Mouse (Mus musculus) lung, postnatal 4 days (tissue): ENCODE measurements around the gene Vwa3b.

Experiments
- DNase-seq, 2 experiments: peaks; one replicate each; pipeline ENCODE4 v3.0.0; 2021

Vwa3b gene

DNA sequence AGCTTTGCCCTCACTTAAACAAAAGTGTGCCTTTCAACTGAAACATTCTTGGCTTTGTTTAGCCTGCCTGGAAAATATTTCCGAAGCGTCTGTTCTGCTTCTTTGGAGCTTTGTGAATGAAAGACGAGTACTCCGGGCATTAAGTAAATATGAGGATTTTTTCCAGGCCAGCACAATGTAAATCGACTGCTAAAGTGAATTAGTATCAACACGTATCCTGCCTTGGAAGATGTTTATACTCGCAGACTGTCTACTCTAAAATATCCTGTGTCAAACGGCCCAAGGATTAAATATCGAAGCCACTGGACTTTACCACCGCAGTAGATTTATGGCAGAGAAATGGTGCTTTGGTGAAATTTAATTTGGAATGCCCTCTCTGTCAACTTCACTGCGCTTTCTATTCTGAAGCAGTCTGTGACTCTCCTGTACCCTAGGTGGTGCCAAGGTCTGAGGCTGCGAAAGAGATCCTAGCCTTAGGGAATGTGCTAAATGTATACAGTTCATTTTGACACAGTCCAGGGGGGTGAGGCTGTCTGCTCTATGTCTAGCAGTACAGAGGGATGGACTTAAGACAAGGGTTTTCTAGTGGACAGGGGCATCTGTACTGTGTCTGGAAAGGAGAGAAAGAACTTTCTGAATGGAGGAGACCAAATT is 98.4 kb downstream of the Vwa3b start:
- DNase-seq = no peak

DNA sequence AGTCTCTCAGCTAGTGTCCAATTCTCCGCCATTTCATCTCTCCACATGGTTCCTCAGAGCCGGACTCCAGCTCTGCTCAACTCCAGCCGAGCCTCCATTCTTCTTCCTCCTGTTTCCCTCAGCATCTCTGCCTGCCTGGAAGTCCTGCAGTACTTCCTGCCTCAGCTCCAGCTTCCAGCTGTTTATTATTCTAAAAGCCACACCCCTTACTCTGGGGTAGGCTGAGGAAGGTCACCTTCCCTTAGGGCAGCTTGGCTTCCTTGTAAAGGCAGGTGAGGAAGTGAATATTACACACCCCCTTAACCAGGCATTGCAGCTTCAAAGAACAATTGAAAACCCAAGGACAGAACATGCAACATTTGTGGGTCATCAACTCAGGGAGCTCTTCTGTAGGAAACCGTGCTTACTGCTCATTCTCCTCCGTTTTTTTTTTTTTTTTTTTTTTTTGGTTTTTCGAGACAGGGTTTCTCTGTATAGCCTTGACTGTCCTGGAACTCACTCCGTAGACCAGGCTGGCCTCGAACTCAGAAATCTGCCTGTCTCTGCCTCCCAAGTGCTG is 103.7 kb downstream of the Vwa3b start:
- no peak for DNase-seq

DNA sequence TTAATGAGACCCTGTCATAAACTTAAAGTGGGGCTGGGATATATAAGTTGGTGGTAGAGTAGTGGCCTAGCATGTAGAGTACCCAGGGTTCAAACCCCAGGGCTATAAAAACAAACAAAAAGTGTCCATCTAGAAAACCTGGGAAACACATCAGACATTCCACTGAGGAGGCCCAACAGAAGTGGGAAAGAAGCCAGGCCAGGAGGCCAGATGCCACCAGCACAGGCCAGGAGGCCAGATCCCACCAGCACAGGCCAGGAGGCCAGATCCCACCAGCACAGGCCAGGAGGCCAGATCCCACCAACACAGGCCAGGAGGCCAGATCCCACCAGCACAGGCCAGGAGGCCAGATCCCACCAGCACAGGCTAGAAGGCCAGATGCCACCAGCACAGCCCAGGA is 104.8 kb downstream of the Vwa3b start:
- DNase-seq = no peak

DNA sequence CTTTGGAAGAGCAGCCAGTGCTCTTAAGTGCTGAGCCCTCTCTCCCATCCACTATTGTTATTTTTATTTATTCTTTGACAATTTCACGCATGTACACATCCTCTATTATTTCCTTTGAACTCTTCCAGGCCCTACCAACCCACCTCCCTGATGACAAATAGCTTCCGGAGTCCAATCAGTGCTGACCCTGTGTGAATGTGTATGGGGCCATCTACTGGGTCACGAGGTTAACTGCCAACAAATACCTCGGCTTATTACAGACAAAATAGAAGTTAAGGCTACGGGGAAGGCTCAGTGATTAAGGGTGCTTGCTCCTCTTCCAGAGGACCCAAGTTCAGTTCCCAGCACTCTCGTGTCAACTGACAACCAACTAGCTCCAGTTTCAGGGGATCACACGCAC is 106.0 kb downstream of the Vwa3b start:
- no peak for DNase-seq

DNA sequence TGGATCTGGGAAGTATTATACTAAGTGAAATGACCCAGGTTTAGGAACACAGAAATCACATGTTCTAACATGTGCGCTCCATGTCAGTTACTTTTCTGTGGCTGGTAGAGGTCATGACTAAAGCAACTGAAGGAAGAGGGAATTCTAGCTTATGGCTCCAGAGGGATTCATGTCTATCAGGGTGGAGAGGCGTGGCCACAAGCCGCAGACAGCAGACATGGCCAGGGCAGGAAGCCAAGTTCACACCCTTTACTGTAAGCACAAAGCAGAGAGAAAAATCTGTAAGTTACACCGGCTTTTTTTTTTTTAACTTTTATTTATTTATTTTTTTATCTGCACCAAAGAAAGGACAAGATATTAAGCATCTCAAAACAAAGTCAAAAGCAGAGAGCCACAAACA is 119.6 kb downstream of the Vwa3b start:
- DNase-seq = peak; percentile 31 to 48

DNA sequence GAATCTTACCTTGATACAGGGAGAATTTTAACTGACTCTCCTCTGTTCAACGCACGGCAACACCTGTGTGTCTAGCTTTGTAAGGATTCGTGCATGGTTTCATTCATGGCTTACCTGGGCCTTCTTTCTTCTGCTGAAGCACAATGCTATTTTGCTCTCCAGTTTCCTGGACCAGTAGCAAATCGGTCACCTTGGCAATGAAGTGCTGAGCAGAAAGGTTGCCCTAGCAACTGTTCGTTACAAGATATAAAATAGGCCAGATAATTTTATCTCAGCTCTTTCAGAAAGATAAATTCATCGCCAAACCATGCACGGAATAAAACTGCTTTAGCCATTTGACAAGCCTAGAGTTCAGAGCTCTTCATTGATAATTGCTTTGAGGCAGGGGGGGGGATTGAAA is 123.5 kb downstream of the Vwa3b start:
- no peak for DNase-seq

DNA sequence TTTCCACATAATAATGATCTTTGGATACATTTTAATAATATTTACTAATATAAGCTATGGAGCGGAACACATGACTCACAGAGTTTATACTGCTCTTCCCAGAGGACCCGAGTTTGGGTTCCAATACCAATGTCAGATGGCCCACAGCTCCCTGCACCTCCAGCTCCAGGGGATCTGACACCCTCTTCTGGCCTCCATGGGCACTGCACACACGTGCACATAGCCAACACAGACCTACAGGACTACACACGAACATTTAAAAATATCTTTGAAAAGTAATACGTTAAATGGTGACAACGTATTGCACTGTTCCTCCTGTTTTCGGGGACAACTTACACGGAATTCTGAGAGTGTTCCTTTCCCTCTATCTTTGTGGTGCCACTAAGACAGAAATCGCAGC is 125.5 kb downstream of the Vwa3b start:
- no peak for DNase-seq

DNA sequence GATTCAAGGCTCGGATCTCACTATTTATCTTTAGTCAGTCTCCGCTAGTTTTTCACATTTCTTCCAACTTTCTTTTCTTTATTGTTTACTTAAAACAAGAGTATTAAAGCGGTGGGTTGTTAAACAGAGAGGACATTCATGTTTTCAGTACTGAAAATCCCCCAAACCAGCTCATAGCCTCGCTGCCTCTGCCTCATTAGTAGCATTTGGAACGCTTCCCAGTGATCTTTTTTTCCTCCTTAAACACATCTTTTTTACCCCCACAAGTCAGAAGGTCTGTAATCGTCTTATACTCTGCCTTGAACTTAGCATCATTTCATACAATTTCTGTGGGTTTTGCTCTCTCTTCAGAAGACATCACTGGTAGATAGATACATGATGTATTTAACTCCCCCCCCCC is 139.7 kb downstream of the Vwa3b start:
- DNase-seq = no peak

DNA sequence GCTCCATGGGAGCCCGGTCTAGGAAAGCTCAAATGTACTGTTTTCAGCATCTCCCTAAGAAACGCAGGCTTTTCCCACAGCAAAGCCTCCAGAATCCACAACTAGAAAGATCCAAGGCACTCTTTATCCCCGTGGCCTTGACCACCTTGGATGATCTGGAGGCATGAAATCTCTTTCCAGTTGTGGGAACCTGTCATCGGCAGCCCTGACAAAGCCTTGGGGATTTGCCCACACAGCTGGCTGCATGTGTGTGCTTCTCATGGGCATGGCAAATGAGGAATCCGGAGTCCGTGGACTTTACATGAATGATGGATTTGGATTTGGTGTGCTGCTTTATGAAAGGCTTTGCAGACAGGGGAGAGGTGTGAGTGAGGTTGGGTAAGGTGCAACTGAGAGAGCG is 141.5 kb downstream of the Vwa3b start:
- DNase-seq = no peak

DNA sequence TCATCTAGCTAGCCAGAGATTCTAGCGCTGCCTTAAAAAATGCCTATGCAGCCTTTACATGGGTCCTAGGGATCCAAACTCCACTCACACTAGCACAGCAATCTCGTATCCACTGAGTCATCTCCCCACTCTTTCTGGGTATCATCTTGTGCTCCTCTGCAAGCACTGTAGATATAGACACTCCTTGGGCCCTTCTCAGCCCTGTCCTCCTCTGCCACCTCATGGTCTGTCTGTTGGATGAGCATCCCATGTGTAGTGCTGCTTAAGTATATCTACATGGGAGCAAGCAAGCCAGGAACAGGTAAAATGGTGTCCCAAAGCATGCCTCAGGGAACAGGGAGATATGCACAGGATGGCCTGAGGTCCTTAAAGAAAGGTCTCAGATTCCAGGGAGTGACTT is 151.5 kb downstream of the Vwa3b start:
- DNase-seq = no peak

DNA sequence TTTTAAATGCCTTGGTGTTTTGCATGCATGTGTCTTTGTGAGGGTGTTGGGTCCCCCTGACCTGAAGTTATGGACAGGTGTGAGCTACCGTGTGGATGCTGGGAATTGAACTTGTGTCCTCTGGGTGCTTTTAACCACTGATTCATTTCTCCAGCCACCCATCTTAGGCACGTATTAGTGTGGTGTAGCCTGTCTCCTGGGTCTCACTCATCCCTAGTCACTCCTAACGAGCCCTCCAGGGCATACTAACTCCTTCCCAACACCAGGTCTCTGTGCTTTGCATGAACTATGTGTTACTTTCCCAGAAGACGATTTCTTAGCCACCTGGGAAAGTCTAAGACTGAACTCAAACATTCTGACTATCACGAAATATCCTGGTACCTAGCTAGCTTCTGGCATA is 153.5 kb downstream of the Vwa3b start:
- no peak for DNase-seq

DNA sequence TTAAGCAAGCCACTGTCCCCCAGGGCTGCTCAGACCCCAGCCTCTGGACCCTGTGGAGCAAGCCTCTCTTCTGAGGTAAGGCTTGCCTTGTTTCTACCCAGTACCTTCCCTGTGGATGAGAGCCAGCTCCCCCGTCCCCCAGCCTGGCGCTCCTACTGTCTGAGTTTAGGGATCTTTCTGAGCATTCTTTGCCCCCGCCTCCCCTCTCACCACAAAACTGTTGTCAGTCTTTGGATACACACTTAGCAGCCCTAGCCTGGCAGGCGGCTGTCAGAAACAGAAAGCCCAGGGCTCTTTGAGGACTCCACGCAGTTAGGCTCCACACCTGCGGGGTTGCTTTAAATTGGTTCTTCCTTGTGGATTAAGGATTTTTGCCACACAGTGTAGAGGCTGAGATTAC is 160.7 kb downstream of the Vwa3b start:
- no peak for DNase-seq

DNA sequence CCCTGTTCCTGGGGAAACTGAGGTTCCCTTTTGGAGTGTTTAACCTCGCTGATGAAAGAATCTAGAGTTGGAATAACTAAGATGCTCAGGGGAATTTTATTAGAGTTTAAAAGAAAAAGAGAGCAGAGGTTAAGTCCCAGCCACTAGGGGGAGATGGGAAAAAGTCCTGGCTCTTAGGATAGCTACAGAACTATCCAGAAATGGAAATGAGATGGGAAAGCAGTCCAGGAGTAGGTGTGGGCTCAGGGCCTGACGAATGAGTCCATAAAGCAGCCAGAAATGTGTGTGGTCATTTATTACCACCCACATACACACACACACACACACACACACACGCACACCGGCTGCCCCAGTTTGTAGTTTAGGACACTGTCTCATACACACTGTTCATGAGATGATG is 168.2 kb downstream of the Vwa3b start:
- no peak for DNase-seq

DNA sequence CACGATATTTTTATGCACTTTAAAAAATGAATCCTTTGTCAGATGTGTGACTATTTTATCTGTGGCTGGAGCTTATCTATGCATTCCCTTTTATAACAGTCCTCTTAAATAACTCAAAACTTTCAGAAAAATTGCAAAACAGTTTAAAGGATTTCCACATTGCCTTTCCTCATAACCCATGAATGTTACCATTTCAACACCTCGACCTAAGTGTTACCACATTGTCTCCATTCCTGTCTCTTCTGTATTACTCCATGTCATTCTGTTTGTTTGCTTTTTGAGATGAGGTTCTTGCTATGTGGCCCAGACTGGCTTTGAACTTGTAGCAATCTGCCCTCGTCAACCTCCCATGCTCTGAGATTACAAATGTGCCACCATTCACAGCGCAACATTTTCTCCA is 175.0 kb downstream of the Vwa3b start:
- DNase-seq = no peak

DNA sequence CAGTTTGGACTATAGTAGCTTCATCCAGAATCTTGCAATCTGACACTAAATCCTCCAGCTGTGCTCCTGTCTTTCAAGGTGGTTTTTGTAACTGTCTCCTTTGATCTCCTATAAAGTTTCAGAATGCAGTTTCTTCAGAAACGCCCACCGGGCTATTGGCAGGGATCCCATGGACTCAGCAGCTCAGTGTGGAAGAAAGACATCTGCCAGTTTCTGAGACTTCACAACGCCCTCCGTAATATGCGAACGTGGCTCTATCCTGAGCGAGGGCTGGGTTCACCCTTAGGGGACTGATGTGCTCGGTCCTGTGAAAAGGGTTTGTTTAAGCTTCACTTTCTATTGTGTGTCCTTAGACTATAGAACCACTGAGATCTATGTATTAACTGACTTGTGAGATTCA is 181.3 kb downstream of the Vwa3b start:
- DNase-seq = no peak

DNA sequence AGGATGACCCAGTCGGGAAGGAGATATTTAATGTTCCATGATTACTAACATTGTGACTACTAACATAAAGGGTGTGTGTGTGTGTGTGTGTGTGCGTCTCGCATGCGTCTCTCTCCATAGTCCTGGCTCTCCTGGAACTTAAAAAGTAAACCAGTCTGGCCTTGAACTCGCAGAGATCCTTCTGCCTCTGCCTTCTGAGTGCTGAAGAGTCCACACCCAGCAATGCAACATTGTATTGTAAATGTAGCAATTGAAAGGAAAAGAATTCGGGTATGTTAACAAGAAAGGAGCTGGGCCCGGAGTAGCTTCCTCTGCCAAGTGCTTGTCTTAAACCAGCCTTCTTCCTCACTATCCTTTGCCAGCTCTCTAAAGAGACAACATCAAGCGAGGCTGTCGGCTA is 186.0 kb downstream of the Vwa3b start:
- DNase-seq = no peak

DNA sequence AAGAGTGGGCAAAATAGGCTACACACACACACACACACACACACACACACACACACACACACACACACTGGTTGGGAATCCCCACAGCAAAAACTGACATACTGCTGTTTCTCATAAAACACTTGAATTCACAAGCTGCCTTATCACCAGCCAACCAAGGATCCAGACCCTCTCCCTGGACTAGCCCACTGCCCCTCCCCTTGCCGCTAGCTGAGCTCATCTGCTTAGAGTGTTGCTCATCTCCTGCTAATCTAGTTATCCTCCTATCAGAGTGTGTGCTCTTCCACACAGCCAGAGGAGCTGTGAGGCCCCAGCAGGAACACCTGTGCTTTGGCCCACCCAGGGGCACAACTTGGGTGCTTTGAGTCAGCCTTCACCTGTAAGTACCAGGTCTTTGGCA is 187.7 kb downstream of the Vwa3b start, which contains the start of gene Cnga3:
Gene Cnga3, plus strand, starts transcription at position 291 of the 400 bp plus-strand sequence.
- DNase-seq = no peak

DNA sequence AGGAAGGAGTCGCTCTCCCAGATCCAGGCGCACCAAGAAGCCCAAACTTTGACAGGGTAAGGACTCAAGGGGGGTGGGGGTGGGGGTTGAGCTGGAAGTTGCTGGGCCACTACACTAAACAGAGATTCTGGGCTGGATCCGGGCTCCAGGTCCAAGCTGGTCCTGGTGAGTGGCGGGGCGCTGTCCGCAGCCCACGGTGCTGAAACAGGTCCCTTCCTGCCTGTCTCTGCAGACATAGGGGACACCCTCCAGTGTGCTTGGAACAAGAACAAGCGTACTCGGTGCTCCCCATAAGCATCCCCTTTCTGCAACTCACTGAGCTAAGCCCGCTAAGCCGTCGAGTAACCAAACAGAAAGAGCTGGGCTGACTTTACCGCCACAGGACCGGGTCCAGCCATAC is 192.0 kb downstream of the Vwa3b start:
- peak; percentile 58 to 73 for DNase-seq

DNA sequence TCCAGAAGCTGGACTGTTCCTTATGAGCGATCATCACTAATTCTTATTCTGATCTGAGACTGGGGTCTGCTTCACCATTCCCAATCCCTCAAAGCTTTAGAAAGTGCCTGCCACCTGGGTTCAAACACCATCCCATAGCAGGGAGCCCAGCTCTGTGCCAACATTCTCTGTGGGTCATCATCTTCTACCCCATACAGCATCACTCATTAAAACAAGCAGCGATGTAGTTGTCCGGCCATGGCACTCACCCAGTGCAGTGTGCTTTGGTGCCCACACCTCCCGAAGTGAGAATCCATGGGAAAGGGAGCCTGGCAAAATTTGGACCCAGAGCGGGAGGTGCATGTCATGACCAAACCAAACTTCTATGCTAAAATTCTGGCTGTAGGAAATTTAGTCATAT is 193.2 kb downstream of the Vwa3b start:
- no peak for DNase-seq

DNA sequence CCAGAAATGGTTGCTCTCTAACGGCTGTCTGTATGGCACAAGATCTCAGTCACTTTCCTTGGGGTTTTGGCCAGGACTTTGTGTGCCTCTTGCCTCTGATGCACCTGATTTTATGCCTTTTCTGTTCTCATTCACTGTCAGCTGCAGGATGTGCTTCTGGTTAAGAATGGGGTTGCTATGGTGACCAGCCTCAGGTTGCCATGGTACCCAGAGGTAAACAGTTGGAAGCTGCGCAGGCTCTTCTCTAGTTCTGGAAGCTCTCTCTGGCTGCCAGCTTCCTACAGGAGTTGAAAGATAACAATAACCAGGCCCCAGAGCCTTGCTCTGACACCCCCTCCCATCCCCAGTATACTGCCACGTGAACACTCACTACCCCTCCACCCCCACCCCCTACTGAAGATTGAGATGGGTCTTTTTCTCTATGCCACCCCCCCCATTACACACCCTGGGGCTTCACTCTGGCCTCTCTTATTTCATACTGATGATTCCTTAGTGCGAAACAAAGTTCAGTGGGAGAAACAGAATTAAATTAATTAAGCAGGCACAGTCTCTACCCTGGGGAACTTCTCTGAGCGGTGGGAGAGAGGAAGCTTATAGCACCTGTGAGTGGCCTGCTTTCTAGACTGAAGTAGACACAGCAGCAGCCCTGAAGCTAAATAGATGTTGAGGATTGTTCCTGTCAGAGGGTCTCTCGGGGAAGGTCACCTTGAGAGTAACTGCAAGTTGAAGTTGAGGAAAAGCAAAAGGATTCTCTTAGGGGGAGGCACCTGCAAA is 193.9 kb downstream of the Vwa3b start:
- DNase-seq = no peak

DNA sequence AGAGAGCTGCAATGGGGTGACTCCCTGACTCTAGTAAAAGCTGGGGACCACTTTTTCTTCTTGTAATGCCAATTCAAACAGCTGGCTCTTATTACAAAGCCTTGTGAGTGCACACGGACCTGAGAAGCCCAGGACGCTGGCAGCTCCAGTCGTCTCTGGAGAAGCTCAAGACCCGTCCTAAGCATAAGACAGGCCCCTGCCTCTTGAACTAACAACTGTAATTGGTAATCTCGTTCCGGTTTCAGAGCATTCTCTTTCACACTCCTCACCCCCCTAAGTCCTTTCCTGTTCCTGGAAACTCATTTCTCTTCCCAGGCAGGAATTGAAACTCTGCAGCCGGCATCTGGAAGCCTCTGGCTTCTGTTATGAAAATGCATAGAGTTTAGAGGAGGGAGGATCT is 195.6 kb downstream of the Vwa3b start:
- DNase-seq = no peak

DNA sequence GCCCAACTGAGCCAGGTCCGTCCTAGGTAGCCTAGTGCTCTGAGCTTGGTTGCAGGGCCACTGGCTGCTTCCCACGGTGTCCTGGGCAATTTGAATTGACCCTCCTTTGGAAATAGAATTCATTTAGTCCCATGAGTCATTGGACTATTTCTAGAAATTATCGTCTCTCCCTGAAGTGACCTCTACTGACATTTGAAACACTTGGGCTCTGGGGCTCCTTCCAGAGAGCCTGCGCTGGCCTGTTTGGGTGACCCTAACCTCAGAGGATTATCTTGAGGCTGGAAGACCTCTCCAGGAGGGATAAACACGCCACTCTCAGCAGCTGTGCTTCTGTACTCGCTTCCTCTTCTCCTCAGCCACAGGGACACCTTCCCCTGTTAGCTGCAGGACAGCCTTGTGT is 204.0 kb downstream of the Vwa3b start:
- DNase-seq = no peak

DNA sequence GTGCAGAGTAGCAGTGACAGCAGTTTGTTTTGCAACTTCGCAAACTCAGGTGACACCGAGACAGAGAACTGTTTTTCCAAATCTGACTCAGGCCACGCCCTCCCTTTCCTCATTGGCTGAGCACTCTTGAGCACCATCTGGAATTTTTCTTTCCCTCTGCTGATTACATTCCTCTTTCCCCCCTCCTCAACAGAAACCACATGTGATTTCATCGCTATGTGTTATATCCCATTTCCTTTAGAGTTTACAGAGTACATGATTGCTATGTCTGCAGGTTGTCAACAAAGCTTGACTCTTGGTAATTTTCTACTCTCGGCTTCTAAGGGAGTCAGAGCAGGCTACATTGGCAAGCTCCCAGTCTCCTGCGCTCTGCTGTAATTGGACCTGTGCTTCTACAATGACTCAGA is 204.9 kb downstream of the Vwa3b start:
- peak; percentile 16 to 35 for DNase-seq
